Mouse (Mus musculus): ENCODE measurements around the gene Tlr5.

Tlr5 gene

DNA sequence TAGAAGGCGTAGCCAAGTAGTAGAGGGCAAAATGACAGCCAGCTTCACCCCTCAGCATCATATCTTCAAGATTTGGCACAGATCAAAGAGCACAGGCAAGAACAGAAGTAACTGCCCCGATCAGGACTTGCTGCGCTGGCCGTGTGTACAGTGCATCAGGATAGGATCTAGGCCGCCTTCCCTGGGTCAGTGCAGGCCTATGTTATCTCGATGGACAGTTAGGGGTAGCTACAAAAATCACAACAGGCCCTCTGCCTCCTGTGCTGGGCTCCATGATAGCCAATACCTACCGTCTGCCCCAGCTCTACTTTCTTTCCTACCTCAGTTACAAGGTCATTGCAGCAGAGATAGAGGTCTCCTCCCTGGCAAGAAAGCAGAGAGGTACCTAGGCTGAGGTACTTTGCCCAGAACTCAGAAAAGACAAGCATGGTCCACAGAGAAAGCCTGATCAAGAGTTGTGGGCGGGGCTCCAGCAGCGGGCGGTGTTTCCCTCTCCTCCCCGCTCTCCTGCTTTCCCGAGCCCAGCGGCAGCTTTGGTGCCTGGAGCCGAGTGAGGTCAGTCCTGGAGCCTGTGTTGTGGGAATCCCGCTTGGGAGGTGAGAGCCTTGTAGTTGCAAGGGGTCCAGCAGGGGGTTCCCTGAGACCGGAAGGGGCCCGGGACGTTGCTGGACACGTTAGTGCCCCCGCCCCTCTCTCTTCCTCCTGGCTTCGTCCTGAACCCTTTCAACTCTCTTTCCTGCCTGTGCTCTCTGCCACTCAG is at the start of gene Tlr5:
TSS of gene Tlr5 (plus strand) at position 502 of the 760 bp plus-strand sequence.
- peak; percentile 73 for DNase-seq

DNA sequence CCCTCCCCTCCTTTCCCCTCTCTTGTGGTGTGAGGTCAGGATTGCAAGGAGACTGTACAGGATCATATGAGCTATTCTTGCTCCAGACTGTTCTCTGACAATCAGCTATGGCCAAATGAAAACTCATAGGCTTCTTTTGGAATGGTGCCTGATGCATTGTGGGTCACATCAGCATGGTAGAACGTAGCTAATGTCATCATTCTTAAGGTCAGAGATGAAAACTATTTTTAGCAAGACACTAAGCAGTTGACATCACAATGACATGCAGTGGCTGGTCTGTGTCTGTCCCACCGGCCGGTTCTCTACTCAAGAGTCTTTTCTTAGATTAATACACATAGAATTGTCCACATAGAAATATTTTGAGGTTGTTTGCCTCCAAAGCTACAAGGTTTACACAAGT is 48.9 kb upstream of the Tlr5 start:
- DNase-seq: no peak

DNA sequence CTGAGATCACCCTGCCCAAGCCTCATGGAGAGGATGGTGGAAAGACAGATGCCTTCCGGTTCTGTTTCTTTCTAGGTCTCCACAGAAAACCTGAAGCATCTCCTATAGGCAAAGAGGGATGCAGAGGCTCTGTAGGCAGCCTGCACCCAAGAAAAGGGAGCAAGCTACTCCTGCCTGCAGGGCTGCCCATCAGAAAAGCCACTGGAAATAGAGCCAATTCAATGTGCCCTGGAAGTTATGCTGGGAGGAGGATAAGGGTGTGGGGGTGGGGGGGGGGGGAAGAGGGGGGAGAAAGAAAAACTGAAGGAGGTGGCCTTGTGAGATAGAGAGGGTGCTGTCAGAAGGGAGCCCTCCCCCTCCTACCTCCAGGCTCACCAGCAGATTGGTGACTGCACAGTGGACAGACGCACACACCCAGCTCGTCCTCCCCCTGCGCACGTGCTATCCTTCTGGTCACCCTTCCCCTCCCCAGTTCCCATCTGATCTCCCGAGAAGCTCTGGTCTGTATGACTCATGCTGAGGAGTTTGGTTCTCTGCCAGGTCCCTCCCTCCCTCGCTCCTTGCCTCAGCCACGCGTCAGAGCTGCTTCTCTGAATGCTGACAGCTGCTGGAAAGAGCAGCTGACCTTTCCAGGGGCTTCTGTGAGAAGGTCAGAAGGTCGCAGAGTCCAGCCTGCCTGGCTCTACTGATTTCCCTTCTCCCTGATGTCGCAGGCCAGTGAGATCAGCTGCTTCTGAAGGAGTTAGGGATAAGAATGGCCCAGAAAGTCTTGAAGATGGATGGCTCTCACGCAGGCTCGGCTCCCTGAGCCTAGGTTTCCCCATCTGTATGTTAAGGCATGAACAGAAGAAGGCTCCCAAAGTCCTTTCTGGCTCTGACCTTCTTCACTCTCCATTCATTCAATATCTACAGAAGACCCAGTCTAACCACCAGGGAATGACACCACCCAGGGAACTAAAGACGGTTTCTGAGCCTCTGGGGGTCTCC is 46.2 kb upstream of the Tlr5 start:
- peak; percentile 94 for DNase-seq

DNA sequence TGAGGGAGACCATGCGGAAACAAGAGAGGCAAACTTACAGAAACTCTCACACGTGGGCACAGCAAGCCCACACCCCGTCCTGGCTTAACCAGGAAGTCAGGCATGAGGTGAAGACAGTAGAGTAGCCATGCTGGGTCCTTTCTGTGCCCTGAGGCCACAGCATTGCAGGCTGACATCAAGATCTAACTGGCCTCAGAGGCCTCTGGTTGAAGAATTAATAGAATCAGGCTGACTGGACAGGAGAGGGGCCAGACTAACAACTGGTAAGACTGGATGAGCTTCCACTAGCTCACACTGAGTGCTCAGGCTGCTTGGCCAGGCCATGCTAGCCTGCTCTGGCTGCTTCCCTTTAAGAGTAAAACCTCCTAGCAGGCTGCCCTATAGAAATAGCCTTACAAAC is 45.5 kb upstream of the Tlr5 start:
- DNase-seq: no peak

DNA sequence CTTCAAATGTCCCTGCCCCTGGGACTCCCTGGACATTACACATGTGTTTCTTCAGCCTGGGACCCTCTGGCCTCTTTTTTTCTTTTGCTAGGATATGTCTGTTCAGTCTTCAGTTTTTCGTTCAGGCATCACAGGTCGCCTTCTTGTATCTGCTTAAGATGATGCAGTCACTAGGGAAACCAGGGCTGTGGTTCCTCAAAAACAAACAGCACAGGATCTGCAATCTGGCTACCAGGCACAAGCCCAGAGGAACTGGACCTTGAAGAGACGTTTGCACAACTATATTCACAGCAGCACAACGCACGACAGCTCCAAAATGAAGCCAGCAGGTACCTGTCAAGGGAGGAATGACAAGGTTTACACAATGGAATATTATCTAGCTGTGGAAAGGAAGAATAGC is 45.0 kb upstream of the Tlr5 start:
- no peak for DNase-seq

DNA sequence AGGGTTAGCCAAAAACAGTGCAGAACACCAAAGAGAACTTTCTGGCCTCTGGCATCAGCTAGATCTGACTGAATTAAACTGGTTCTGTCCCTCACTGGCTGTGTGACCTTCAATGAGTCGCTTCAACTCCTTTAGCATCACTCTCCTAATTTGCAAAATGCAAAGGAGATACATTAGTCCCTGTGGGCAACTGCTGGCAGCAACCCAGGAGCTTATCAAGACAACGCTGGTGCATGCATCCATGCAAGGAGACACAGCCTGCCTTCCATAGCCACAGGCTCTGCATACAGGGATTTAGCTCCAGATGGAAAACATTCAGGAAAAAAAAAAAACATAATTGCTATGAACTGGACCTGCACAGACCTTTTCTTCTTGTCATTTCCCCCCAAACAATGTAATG is 42.0 kb upstream of the Tlr5 start:
- DNase-seq: no peak

DNA sequence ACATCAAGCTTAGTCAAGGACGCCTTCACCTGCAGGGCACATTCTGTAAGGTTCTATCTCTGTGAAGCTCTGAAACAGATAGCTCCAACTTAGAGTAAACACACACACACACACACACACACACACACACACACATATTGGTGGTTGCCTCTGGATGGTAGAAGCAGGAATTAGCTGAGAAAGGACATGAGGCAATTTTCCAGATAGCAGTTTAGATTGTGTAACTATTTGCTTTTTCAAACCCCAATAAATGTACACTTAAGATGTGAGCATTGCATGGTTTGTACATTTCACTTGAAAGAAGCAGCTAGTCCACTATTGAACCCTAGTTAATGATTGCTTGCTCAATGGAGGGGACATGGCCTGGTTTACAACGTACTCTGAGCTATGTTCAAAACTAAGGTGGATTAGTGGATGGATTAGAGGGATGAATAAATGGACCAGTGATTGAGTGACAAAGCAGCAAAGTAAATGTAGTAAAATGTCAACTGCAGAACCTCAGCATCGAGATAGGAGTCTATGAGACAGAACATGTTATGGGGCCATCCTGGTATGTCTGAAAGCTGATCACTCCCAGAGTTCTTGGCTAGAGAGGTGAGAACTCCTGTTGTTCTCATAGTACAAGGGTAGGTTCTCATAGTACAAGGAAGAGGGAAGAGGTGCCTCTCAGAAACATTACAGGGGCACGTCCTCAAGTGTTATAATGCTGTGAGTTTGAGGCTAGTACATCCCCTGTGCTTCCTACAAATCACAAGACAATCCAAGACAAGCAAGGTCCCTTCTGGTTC is 40.3 kb upstream of the Tlr5 start:
- DNase-seq: no peak

DNA sequence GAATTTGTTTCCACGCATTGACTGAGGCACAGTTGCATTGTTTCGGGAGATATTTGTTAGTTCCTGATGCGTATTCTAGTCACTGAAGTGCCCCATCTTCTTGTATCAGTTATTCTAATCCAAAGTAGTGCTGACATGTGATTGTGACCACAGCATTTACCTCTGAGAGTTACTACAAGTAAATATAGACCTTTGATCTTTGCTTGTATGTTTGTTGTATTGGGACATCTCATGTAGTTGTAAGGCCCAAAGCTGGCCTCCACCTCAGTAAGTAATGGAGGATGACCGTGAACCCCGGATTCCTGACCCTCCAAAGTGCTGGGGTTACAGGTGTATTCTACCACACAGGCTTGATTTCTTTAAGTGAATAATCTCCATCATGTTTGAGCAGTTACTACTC is 38.4 kb upstream of the Tlr5 start:
- no peak for DNase-seq

DNA sequence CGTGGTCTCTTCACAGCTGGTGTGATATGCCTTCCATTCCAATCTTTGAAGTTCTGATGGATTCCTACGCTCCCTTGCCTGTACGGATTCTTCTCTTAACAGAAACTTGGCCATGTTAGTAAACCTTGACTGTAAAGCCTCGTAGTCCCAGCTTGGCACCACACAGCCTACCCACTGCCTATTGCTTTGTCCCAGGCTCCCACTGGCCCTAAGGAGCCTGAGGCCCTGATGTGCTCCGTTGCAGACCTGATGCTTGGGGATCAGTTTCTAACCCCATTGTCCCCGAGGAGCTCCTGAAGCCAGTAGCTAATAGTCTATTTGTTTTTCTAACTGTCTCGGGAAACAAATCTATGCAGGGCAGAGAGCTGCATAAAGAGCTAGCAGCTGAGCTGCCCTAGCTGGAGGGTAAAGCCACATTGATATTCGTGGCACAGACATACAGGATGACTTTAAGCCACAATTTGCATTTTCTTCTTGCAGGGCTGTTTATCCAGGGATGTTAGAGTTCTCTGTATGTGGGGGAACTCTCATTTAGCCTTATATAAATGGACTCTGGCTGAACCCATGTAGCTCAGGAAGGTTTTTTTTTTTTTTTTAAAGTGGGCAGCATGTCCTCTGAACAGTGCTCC is 35.8 kb upstream of the Tlr5 start:
- no peak for DNase-seq

DNA sequence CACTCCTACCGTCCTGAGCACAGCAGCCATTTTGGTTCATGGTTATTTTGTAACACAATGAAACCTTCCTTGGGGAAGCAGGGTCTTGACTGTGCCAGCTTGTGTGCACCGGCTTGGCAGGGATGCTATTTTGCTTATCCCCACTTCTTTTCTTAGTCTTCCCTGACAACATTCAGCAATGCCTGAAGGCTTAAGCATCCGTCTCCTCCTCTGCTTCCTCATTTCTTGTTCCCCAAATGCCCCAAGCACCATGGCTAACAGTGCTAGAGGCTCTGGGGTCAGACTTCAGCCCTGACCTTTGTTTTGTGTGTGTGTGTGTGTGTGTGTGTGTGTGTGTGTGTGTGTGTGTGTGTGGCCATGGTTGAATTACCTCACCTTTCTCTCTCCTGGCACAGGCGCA is 31.8 kb upstream of the Tlr5 start:
- DNase-seq: no peak

DNA sequence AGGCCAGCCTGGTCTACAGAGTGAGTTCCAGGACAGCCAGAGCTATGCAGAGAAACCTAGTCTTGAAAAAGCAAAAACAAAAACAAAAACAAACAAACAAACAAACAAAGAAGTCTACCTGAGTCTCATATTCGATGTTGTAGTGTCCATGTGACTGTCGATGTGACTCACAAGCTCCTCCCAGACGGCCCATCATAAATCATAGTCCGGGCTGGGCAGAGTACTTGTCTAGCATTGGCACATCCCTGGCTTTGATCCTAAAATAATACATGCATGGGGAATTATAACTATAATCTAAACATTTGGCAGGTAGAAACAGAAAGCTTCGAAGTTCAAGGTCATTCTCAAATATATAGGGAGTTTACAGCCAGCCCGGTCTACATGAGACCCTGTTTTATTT is 28.1 kb upstream of the Tlr5 start:
- DNase-seq: no peak

DNA sequence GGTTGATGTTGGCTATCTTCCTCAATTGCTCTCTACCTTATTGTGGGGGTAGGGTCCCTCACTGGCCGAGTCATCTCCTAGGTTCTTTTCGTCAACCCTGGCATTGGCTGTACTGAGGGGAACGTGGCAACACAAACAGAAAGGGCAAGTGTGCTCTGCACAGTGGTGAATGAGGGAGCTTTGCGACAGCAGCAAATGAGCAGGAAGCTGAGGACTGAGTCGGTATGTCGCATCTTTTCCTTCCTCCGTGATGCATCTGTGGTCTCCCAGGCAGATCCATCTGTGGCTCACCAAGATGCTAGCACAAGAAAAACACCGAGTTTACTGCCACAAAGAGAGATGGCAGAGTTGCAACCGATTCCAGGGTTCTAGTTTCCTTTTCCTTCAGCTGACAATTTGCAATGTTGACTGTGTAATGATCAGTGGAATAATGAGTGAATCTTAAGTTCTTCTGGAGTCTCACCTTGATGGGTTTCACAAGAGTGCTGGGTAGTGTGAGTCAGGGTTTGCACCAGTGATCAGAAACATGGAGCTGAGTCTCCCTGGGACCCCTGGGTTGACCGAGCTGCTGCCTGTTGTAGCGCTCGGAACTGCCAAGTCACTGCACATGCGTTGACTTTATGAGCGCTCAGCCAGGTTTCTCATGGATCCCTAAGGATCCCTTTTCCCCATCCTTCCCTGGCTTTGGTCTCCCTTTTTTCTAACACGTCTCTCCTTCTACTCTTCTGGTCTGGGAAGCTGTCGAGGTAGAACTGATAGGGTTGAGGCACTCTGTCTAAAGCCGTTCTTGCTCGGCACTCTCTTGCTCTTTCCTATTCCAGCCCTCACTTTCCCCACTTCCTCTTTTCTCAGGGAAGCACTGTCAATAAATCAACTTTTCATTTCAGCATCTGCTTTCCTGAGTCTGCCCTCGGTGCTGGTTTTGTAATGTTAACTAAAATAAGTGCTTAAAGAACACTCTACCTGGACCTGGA is 26.4 kb upstream of the Tlr5 start:
- no peak for DNase-seq

DNA sequence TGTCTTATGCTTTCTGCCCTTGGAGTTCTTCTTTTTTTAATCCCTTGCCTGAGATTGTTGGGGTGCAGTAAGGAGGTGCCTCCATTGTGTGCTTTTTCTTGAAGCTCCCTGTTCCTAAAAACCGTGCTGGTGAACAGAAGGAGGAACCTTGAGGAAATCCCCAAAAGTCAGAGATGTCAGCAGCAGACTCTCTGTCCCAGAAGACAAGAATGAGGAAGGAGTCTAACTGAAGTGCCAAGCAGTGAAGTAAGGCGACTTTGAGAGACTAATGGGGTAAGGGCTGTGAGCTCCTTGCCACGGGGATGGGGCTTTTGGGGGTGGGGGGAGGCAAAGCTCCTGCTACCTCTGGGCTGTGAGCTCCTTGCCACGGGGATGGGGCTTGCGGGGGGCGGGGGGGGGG is 19.1 kb upstream of the Tlr5 start:
- no peak for DNase-seq

DNA sequence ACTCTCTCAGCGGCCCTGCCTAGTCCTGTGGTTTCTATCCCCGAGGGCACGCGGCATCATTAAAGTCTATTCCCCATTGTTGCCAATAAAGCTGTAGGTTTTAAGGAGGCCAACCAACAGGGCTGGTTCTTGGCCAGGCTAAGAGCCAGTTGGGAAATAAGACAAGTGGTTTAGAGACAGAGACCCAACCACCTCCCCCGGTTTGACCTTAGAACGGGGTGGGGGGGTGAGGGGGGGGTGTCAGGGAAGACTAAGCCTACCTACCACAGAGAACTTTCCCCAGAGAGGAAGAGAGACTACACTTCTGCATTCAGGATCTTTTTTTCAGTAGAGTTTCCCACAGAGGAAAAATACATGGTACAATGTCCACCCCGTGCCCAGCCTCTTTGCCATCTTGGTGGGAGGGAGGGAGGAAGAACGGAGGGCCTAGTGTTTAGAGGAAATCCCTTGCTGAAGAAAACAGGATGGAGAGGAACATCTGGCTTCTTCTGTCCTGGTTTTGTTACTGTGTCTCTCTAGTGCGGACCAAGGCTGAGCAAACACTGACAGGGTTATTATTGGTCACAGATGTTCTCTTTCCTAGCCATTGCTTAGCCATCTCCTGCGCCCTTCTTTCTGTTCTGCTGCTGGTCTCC is 17.0 kb upstream of the Tlr5 start:
- DNase-seq: no peak

DNA sequence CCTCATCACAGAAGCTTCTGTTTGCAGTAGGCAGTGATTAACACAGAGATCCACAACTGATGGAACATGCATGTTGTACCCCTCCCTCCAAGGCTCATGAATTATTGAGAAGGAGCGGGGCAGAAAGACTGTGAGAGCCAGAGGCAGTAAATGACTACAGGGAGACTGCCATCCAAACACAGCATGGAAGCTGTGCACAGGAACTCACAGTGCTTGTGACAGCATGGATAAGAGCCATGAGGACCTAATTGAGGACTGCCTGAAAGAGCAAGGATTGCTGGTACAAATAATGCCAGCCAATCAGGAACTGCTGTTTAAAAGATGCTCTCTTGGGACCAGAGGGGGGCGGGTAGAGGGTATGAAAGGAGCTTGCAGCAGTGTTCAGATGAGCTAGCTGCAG is 12.7 kb upstream of the Tlr5 start:
- DNase-seq: no peak

DNA sequence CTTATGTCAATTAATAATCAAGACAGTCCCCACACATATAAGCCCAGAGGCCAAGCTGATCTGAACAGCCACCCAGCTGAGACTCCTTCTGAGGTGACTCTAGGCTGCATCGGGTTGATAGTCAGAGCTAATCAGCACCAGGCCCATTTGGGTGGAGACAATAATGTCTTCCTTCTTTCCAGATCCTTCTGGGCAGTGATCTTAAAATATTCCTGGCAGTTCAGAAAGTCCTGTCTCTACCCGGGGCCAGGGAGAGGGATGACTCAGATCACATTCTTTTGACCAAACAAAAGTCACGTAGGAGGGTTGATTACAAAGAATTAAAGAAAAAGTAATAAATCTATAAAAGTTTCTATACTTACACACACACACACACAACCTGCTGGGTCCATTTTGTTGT is 10.7 kb upstream of the Tlr5 start:
- DNase-seq: no peak

DNA sequence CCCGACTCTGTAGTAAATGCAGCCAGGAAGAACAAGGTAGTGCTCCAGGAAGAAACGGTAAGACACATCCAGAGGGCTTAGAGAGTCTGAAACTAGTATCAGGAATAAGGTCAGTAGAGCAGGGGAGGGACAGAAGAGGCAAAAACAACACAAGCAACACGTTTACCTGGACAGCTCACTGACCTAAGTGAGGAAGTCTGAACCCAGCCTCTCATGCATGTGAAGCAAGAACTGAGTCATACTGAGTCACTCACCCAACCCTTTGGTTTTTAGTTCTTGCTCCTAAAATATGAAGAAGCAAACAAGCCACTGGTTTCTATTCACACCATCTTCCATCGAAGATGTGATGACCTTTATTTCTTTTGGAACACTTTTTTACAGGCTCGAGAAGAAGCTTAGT is 9.9 kb upstream of the Tlr5 start:
- DNase-seq: no peak

DNA sequence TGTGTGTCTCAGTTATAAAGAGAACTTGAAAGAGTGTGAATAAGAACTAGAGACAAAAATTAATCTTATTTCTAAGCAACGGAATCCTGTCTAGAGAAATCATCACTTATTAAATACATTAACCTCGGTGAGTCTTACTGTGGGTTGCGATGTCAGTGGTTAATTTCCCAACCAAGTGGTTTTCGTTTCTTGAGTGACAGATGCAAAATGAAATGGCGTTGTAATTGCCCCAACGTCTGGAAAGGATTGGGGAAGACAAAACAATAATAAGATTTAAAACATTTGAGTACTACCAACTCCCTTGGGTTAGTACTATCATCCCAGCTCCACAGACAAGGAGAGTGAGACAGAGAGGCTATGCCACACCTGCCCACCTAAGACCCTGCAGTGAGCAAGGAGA is 9.0 kb upstream of the Tlr5 start:
- DNase-seq: no peak

DNA sequence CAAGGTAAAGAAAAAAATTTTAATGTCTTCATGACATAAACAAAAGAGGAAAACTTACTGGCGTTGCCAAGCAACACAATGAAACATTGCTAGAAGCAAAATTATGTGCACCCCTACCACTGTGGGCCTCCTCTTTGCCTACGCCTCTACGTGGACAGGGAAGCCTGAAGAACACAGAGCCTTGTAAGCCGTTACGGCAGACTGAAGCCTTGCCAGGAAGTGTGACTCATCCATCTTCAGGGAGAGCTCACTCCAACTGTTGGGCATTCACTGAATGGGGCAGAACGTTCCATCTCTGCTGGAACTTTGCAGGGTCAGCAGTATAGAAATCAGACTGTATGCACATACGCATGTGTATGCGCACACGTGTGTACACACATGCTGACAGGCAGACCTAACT is 3.3 kb upstream of the Tlr5 start:
- no peak for DNase-seq

DNA sequence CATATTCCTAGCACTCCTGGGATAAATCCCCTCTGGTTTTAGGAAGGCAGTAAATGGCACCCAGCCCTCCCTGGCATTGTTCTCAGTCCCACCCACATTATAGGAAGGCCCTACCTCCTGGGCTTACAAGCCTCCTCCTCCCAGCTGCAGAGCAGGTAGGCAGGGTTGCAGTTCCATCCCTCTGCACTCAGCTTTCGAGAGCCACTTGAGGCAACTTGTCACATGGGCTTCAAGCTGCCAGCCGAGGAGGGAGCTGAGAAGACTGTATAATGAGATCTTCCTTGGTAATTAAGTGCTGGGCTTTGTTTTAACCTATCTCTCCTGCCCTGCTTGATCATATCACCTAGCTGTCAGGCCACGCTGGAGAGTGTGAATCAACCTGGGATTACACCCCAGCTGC is 1.4 kb upstream of the Tlr5 start:
- no peak for DNase-seq

DNA sequence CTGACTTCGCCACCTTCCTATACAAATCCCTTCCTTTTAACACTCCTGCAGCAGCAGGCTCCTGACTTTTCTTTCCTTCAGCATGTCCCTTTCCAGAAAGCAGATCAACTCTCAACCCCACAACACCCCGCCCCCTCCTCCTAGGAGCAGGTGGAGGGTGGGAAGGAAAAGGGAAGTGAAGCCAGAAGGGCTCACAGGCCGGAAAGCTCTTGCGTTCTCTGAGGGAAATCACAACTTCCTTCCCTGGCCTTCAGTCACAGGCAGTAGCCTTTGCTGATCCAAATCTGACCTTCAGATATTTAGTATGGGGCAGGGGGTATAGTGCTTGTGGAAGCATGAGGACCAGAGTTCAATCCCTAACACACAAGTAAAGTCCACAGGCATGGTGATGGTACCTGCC is 921 bp upstream of the Tlr5 start:
- no peak for DNase-seq

Measured in kidney, postnatal 14 days (tissue).